Mouse (Mus musculus): Measurements from ENCODE around the gene Carns1.

Gene Carns1

DNA sequence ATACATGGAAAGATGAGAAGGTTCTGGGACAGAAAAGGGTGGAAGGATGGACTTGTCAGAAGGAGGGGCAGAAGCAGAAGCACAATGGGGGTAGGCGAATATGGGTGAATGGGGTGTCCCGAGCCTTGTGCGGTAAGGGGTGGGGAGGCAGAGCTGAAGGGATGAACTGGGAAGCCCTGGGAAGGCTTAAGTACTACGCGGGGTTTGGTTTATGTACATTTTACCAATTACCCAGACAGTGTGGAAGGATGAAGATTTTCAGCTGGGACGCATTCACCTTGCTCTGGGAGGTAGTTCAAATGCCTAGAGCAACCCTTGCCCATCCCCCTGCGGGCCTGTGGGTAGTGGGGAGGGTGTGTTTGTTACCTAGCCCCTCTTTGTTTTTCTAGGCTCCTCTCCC is 26.9 kb upstream of the Carns1 start:
- no peak for DNase-seq (ENCODE audit: low read depth, low spot score)

DNA sequence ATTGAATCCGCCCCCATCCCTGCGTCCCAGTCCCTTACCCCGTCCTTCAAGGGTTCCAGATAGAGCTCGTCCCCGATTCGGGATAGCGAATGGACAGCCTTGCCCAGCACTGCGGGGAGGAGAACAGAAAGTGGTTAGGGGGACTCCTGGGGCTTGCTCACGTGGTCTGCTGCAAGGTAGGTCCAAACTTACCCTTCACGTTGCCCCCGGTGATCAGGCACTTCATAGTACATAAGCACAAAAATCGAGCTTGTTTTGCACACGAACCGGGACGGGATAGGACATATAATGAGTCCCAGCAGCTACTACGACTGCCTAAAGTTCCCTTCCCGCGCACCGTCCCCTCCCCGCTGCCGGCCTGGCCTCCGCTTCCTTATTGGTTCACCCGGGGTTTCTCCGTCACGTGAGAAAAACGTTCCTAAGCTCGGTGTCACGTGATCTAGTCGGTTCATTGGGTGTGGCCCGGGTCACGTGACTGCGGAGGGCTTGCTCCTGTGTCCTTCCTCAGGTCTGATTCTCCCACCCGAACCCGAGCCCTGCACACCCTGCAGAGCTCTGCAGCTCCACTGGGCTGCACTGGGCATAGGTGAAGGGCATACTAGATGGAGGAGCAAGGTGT is 26.1 kb upstream of the Carns1 start, which contains the start of gene Rad9a:
Gene Rad9a, minus strand, starts transcription at position 372 of the 619 bp plus-strand sequence.
- peak; percentile 95 for DNase-seq (ENCODE audit: low read depth, low spot score)

DNA sequence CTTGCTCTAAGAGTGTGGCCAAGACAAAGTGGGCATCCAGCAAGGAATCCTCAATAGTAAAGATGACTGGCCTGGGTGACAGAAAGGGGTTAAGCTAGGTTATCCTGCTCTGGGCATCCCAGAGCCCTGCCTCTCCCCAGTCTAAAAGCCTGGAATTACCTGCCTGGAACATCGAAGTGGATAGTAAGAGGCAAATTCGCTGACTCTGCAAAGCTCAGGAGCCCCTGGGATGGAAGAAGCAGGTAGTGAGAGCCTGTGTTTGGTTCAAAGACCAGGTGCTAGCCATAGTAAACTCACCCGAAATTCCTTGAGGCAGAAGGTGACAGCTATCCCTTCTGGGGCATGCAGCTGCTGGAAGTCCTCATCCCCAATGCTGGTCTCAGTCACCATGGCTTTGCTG is 21.9 kb upstream of the Carns1 start:
- no peak for DNase-seq (ENCODE audit: low read depth, low spot score)

DNA sequence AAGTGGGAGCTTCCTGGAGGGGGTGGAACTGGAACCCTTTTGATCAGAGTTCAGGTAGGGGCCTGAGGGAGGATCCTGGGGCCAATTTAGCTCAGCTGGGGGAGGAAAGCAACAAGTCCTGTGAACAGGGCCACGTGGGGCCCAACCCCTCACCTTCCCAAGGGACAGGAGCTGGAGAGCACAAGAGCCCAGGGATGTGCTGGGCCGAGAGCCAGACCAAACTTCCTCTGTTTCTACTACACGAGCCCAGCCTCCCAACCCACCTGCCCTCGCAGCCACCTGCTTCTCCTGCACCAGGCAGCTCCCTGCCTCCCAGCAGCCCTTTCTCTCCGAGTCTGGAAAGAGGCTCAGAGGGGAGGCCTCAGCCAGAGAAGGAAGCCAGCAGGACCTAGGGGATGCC is 21.3 kb upstream of the Carns1 start:
- no peak for DNase-seq (ENCODE audit: low read depth, low spot score)

DNA sequence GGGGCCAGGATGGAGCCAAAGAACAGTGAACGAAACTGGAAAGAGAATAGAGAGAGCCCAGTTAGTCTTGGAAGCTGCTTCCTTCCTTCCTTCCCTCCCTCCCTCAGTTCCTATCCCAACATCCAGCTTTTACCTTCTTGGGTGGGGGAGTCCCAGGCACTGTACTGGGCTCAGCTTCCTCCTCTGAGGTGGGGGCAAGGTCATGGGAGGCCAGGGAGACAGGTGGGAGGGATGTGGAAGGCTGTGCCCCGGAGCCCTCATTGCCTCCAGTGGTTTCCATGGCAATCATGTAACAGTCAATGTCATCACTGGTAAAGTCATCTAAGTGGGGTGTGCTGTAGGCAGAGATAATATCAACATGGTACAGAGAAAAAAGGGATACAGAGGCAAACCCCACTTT is 20.8 kb upstream of the Carns1 start:
- peak; percentile 25 for DNase-seq (ENCODE audit: low read depth, low spot score)

DNA sequence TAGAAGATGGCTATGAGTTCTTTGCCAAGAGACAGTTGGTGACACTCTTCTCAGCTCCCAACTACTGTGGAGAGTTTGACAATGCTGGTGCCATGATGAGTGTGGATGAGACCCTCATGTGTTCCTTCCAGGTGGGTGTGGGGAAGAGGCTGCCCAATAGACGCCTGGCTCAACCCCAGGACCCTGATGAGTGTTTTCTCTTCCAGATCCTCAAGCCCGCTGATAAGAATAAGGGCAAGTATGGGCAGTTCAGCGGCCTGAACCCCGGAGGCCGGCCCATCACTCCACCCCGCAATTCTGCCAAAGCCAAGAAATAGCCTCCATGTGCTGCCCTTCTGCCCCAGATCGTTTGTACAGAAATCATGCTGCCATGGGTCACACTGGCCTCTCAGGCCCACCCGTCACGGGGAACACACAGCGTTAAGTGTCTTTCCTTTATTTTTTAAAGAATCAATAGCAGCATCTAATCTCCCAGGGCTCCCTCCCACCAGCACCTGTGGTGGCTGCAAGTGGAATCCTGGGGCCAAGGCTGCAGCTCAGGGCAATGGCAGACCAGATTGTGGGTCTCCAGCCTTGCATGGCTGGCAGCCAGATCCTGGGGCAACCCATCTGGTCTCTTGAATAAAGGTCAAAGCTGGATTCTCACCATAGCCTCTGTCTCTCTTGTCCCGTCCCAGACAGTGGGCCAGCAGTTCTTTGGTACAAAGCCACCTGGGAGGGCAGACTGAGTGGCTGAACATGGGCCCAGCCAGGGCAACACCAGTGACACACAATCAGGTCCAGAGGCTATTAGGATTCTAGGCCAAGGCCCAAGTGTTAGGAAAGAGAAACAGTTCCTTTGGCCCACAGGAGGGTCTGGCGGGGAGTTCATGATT is 19.7 kb upstream of the Carns1 start:
- DNase-seq (ENCODE audit: low read depth, low spot score), result no peak

DNA sequence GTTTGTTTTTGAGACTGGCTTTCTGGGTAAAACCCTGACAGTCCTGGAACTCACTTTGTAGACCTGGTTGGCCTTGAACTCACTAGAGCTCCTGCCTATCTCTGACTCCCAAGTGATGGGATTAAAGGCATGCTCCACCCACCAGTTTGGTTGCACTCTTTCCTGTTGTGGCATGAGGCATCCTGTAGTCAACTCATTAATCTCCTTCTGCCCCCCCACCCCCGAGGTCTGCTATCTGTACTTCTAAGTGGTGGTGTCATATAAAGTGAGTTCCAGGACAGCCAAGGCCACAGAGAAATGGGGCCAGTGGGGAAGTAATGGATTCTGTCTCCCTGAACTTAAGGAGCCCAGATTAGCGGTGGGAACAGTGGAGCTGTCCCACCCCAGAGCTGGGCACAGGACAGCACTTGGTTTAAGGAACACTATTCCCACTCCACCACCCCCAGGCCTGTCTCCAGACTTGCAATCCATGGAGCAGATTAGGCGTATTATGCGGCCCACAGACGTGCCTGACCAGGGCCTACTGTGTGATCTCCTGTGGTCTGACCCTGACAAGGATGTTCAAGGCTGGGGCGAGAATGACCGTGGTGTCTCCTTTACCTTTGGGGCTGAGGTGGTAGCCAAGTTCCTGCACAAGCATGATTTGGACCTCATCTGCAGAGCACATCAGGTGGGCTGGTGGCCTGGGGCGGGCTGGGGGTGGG is 18.9 kb upstream of the Carns1 start:
- DNase-seq (ENCODE audit: low read depth, low spot score), result peak; percentile 58

DNA sequence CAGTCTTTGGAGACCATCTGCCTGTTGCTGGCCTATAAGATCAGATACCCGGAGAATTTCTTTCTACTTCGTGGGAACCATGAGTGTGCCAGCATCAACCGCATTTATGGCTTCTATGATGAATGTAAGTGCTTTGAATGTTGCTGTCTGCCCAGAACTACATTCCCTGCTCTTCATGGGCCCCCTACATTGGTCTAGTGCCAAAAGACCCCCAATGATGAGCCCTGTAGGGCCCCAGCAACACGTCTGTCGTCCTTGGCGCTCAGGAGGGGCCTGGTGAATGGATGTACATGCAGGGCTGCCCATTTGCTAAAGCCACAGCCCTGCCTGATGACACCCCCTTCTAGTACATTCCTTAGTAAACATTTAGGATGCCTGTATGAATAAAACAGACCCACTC is 17.9 kb upstream of the Carns1 start:
- no peak for DNase-seq (ENCODE audit: low read depth, low spot score)

DNA sequence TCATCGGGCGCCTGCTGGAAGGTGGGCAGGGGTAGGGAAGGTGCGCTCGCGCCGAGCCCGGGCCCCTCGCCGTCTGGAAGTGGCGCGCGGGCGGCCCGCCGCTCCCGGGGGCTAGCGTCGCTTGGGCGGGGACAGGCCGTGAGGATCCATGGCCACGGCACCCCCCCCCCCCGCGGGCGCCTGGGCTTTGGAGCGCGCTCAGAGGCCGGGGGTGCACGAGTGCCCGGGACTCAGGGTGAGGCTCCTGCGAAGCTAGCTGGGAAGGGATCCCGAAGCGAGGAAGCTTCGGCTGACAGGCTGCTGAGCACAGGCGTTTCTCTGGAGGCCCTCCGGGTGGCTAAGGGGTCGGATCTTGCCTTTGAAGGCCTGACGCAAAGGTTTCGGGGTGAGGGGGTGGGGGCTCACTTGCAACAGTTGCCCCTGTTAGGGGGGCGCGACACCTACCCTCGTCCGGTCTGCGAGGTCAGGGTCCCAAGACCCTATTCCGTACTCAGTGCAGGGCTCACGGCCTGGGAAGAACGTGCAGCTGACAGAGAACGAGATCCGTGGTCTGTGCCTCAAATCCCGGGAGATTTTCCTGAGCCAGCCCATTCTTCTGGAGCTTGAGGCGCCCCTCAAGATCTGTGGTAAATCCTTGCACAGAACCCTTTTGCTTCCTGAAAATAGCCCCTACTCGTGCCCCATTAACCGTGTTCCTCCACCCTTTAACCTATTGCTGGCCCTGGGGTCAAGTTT is 17.1 kb upstream of the Carns1 start:
- DNase-seq (ENCODE audit: low read depth, low spot score), result no peak

DNA sequence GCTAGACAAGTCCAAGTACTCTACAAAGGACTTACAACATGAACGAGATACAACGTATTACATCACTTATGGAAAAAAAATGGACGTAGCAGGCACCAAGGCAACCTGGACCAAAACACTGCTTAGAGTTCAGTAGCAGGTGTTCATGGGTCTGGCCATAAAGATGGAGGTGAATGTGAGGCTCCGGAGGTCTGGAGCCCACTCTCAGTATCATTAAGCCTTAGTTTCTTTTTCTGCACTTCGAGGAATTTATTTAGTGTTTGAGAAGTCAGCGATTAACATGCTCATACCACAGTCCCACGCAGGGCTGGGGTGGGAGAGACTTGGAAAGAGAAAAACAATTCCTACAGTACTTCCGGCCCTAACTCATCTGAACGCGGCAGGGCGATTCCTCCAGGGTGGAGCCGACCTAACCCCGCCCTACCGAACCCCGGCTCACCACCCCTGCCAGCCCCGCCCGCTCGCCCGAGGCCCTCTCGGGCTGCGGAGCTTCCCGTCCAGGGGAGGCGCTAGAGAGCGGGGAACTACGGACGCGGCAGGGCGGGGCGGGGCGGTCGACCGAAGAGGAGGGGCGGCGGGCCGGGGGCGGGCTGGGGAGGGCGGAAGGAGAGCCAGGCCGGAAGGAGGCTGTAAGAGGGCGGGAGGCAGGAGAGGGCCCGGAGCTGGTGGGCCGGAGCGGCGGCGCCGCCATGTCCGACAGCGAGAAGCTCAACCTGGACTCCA is 16.4 kb upstream of the Carns1 start, which contains the start of gene Ppp1ca:
Gene Ppp1ca, plus strand, starts transcription at position 538 of the 723 bp plus-strand sequence.
- DNase-seq (ENCODE audit: low read depth, low spot score), result peak; percentile 97

DNA sequence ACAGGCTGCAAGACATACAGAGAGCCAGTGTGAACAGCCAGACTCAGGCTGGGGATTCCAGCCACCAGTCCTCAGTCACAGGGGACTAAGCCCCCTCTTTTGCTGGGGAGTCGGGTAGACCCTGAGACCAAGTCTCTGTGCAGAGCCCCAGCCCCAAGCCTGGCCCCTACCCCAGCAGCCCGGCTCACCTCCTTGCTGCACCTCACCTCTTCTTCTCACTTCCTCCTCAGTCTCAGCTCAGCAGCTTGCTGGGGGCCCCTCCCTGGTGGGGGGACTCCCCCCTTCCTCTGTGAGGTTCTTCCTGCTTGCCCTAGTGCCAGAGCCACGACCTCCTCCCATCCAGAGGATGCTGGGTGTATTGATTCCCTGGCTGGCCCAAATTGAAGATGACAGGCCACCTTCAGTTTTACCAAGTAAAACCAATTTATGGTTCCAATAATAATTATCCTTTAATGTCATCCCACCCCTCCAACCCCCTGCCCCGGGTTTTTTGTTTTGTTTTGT is 15.6 kb upstream of the Carns1 start, which contains the start of gene Tbc1d10c:
Gene Tbc1d10c, minus strand, starts transcription at position 454 of the 504 bp plus-strand sequence.
- peak; percentile 89 for DNase-seq (ENCODE audit: low read depth, low spot score)

DNA sequence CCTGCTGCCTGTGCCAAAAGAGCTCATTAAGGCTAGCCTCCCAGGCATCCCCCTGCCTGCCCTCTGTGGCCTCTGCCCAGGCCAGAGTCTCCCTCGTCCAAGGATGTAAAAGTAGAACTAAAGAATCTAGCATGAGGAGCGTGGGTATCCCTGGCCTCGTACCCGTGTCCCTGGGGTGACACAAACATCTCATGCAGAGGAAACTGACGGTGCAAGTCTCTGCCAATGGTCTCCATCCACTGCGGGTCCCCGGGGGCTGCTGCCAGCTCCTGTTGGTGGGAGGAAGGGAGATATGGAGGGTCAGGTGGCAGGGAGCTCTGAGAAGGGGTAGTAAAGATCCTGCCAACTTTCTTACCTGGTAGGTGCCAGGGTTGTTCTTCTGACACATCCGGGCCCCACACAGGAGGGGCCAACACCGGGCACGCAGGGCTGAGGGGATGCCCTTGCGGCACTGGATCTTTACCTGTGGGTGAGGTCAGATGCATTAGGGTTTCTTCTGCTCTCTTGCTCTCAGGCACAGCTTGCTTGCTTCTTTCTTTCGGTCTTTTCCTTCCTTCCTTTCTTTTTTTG is 13.9 kb upstream of the Carns1 start:
- peak; percentile 49 for DNase-seq (ENCODE audit: low read depth, low spot score)

DNA sequence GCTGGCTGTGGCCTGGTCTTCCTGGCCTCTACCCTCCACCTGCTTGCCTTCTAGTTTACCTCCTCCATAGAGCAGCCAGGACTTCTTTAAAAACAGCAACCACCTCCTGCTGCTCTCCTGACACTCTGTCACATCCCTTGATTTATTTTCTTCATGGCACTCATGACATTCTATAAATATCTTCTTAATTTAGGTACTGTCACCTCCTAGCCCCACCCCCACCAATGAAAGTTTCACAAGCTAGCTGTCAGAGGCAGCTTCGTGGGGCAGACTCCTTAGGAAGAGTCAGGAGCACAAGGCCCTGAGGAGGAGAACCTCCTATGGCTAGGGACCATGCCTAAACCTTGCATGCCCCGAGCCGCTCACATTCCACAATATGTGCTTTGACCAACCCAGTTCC is 12.0 kb upstream of the Carns1 start:
- DNase-seq (ENCODE audit: low read depth, low spot score), result no peak

DNA sequence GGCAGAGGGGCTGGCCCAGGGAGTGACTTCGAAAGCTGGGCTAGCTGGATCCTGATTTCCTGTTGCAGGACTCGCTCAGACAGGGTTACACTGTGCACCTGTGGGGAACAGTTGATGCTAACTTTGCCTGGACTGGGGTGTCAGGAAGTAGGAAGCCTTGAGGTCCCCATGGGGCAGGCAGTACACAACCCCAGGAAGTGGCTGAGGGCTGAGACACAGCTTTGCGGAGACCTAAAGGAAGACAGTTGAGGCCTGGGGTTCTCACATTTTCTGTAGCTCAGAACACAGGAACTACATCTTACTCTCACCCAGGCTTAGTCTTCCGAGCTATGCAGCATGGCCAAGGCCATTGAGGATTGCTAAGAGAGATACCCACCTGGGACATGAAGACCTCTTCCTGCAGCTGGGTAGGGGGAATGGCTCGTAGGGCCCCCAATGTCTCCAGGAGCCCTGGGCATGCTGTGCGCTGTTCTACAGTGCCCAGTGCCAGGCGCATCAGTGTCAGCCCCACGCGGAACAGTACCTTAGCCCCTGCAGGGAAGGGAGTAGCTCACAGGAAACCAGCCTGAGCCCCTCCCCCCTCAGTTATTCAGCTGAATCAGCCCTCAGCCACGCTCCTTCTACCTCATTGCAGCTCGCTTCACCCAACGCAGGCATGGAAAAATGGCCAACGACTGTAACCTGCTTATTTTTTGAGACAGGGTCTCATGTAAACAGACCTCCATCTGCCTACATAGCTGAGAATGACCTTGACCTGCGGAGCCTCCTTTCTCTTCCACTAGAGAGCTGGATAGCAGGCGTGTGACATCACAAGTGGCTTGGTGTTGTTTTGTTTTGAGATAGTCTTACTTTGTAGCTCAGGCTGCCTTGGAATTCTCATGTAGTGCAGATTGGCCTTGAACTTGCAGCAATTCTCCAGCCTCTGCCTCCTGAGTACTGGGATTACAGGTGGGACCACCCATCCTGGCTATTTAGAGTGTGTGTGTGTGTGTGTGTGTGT is 10.0 kb upstream of the Carns1 start:
- peak; percentile 88 for DNase-seq (ENCODE audit: low read depth, low spot score)

DNA sequence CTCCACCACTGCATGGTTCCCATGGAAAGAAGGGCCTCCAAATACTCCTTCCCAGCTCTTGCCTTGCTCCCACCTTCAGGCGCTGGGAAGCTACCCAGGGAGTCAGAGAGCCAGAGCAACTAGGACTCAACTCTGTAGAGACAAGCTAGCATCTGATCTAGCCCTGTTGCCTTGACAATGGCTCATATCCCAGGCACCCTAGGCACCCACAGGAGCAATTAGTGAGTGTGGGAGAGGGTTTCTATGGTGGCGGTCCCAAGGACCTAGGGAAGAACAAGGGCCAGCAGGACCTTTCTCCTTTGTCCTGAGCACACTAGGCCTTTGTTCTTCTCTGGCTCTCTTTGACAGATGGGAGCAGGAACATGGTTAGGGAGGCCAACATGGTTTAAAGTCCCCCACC is 8.4 kb upstream of the Carns1 start:
- no peak for DNase-seq (ENCODE audit: low read depth, low spot score)

DNA sequence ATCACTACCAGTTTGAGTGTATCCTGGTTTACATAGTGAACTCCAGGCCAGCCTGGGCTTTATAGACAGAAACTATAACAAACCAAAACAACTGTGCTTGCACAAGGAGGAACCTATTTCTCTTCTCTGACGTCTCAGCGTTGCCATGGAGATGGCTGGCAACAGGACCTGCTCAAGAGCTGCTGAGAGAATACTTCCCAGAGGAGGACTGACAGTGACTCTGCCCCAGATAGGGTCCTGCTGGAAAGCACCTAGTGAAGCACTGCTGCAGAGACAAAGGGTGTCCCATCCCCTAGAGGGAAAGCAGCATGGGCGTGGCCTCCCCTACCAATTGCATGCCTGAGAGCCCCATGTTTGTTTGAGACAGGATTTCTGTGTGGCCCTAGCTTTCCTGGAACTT is 6.6 kb upstream of the Carns1 start:
- DNase-seq (ENCODE audit: low read depth, low spot score), result peak; percentile 77

DNA sequence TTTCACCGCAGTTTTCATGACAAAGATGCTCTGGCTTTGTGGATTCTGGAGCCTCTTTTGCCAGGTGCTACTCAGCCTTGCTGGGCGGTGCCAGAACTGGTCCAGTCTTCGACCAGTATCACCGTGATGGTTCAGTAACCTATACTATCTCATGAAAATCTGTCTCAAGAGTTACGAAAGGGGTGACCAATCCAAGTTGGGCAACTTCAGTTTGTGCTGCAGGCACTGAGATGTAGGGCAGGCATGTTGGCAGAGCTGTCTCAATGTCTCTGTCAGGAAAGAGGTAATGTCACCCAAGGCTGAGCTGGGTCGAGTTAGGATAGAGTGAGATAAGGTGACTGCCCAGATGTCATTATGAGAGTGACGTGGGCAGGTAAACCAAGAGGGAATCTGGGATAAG is 5.1 kb upstream of the Carns1 start:
- DNase-seq (ENCODE audit: low read depth, low spot score), result no peak

DNA sequence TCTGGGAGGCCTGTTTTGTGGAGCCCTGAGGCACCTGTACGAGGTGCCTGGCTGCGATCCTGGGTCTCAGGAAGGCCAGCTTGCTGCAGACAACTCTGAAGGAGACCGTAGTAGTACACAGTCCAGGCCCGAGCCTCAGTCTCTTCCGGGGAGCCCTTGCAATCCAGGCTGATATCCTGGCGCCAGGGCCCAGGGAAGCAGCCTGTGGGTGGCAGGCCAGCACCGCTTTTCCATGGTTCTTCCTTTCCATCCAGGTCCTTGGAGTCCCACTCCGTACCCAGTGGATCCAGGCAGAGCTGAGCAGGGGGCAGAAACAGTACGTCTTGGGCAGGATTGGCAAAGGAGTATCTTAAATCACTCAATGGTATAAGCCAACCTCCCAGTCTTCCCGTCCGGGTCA is 2.4 kb downstream of the Carns1 start:
- no peak for DNase-seq (ENCODE audit: low read depth, low spot score)
